Mouse (Mus musculus) embryonic fibroblast, embryonic 13.5 days (primary cell): ENCODE data around the gene 4930469K13Rik.

Experiments used
- CTCF ChIP-seq: IDR thresholded peaks from 2 replicates; pipeline ENCODE4 v1.5.1; 2011; ENCODE audit warnings: mild to moderate bottlenecking, control low read depth, low read length, moderate library complexity, borderline replicate concordance; ENCODE audit not compliant: insufficient read depth
- POLR2A ChIP-seq: IDR thresholded peaks from 2 replicates; pipeline ENCODE4 v1.6.1; 2011; ENCODE audit warnings: low read depth, mild to moderate bottlenecking, control low read depth, low read length, moderate library complexity

GRCm38 (mm10) chr11:34128412-34128811, 30.1 kb upstream of the 4930469K13Rik start:
- TF ChIP-seq CTCF, result no peak
- TF ChIP-seq POLR2A, result no peak
